Mouse (Mus musculus): ENCODE results near the gene Shank2. TPM values are rescaled to one million over a fixed set of nuclear protein-coding genes. Genes with fewer than 3 reads are reported as not detected.
A peak's percentile ranks its signal among the peaks of the same experiment; 100 is the strongest.

The Shank2 gene
- polyA plus RNA-seq, 1 experiment: 2.0 TPM

GRCm38 (mm10) chr7:144415795-144416194, 414.1 kb downstream of the Shank2 start:
- no peak overlapping the region for H3K27ac ChIP-seq (ENCODE audit: control insufficient read depth, insufficient read depth, low read depth, low read length, poor library complexity)
- no peaks in the 10 kb centered on the region for H3K4me1 ChIP-seq (ENCODE audit: control insufficient read depth, insufficient read depth, low read length)
- TF ChIP-seq CTCF (IDR thresholded peaks at IDR 0.05; ENCODE audit: control insufficient read depth, insufficient read depth, low read length) (no peak), POLR2A (IDR thresholded peaks at IDR 0.05; ENCODE audit: borderline replicate concordance, control insufficient read depth, low read depth, low read length) (no peak)
- H3K4me3 ChIP-seq (replicated peaks; ENCODE audit: control insufficient read depth, low read depth, low read length): no peak overlapping the region
- 65% methylated on average over 4 of the region's 4 CpGs for WGBS

- WGBS: 67% methylated on average over 2 of the region's 2 CpGs
- no peak for TF ChIP-seq POLR2A (IDR thresholded peaks at IDR 0.05; ENCODE audit: borderline replicate concordance, control insufficient read depth, low read depth, low read length)
- no peak for TF ChIP-seq CTCF (IDR thresholded peaks at IDR 0.05; ENCODE audit: control insufficient read depth, insufficient read depth, low read length)
- Histone ChIP-seq H3K27ac (ENCODE audit: control insufficient read depth, insufficient read depth, low read depth, low read length, poor library complexity) (no peak overlapping the region), H3K4me3 (replicated peaks; ENCODE audit: control insufficient read depth, low read depth, low read length) (no peak overlapping the region), H3K4me1 (ENCODE audit: control insufficient read depth, insufficient read depth, low read length) (no peaks in the 10 kb centered on the region)
Observed at GRCm38 (mm10) chr7:144417234-144417633, 415.5 kb downstream of the Shank2 start.

GRCm38 (mm10) chr7:144417644-144418343, 416.1 kb downstream of the Shank2 start:
- no peaks in the 10 kb centered on the region for H3K4me1 ChIP-seq (ENCODE audit: control insufficient read depth, insufficient read depth, low read length)
- 38% methylated on average over 16 of the region's 16 CpGs for WGBS
- H3K27ac ChIP-seq (ENCODE audit: control insufficient read depth, insufficient read depth, low read depth, low read length, poor library complexity): no peak overlapping the region
- H3K4me3 ChIP-seq (replicated peaks; ENCODE audit: control insufficient read depth, low read depth, low read length): no peak overlapping the region
- TF ChIP-seq CTCF (IDR thresholded peaks at IDR 0.05; ENCODE audit: control insufficient read depth, insufficient read depth, low read length) (no peak), POLR2A (IDR thresholded peaks at IDR 0.05; ENCODE audit: borderline replicate concordance, control insufficient read depth, low read depth, low read length) (no peak)

- 9% methylated on average over 16 of the region's 16 CpGs for WGBS
- Histone ChIP-seq H3K27ac (ENCODE audit: control insufficient read depth, insufficient read depth, low read depth, low read length, poor library complexity) (no peak overlapping the region), H3K4me1 (ENCODE audit: control insufficient read depth, insufficient read depth, low read length) (no peaks in the 10 kb centered on the region), H3K4me3 (replicated peaks; ENCODE audit: control insufficient read depth, low read depth, low read length) (no peak overlapping the region)
- TF ChIP-seq CTCF (IDR thresholded peaks at IDR 0.05; ENCODE audit: control insufficient read depth, insufficient read depth, low read length) (no peak), POLR2A (IDR thresholded peaks at IDR 0.05; ENCODE audit: borderline replicate concordance, control insufficient read depth, low read depth, low read length) (no peak)
Observed at GRCm38 (mm10) chr7:144420552-144420951, 418.8 kb downstream of the Shank2 start.

- TF ChIP-seq POLR2A (IDR thresholded peaks at IDR 0.05; ENCODE audit: borderline replicate concordance, control insufficient read depth, low read depth, low read length): no peak
- H3K4me1 ChIP-seq (ENCODE audit: control insufficient read depth, insufficient read depth, low read length): no peaks in the 10 kb centered on the region
- 76% methylated on average over 6 of the region's 6 CpGs for WGBS
- H3K27ac ChIP-seq (ENCODE audit: control insufficient read depth, insufficient read depth, low read depth, low read length, poor library complexity): no peak overlapping the region
- H3K4me3 ChIP-seq (replicated peaks; ENCODE audit: control insufficient read depth, low read depth, low read length): no peak overlapping the region
Observed at GRCm38 (mm10) chr7:144421478-144421877, 419.8 kb downstream of the Shank2 start.

- Histone ChIP-seq H3K4me1 (ENCODE audit: control insufficient read depth, insufficient read depth, low read length) (no peaks in the 10 kb centered on the region), H3K27ac (ENCODE audit: control insufficient read depth, insufficient read depth, low read depth, low read length, poor library complexity) (no peak overlapping the region), H3K4me3 (replicated peaks; ENCODE audit: control insufficient read depth, low read depth, low read length) (no peak overlapping the region)
- 14% methylated on average over 8 of the region's 8 CpGs for WGBS
- no peak for TF ChIP-seq POLR2A (IDR thresholded peaks at IDR 0.05; ENCODE audit: borderline replicate concordance, control insufficient read depth, low read depth, low read length)
- peak; percentile 80 for TF ChIP-seq CTCF (IDR thresholded peaks at IDR 0.05; ENCODE audit: control insufficient read depth, insufficient read depth, low read length)
Observed at GRCm38 (mm10) chr7:144425953-144426352, 424.2 kb downstream of the Shank2 start.

GRCm38 (mm10) chr7:144426594-144426993, 424.9 kb downstream of the Shank2 start:
- H3K4me1 ChIP-seq (ENCODE audit: control insufficient read depth, insufficient read depth, low read length): no peaks in the 10 kb centered on the region

GRCm38 (mm10) chr7:144427460-144427859, 425.7 kb downstream of the Shank2 start:
- no peaks in the 10 kb centered on the region for H3K4me1 ChIP-seq (ENCODE audit: control insufficient read depth, insufficient read depth, low read length)
- TF ChIP-seq CTCF (IDR thresholded peaks at IDR 0.05; ENCODE audit: control insufficient read depth, insufficient read depth, low read length): peak; percentile 51
- TF ChIP-seq POLR2A (IDR thresholded peaks at IDR 0.05; ENCODE audit: borderline replicate concordance, control insufficient read depth, low read depth, low read length): no peak
- H3K27ac ChIP-seq (ENCODE audit: control insufficient read depth, insufficient read depth, low read depth, low read length, poor library complexity): no peak overlapping the region
- WGBS: 68% methylated on average over 3 of the region's 3 CpGs
- no peak overlapping the region for H3K4me3 ChIP-seq (replicated peaks; ENCODE audit: control insufficient read depth, low read depth, low read length)

More at GRCm38 (mm10) chr7:144426594-144426993, 424.9 kb downstream of the Shank2 start:
- WGBS: 82% methylated on average over 3 of the region's 3 CpGs
- Histone ChIP-seq H3K4me3 (replicated peaks; ENCODE audit: control insufficient read depth, low read depth, low read length) (no peak overlapping the region), H3K27ac (ENCODE audit: control insufficient read depth, insufficient read depth, low read depth, low read length, poor library complexity) (no peak overlapping the region)
- TF ChIP-seq POLR2A (IDR thresholded peaks at IDR 0.05; ENCODE audit: borderline replicate concordance, control insufficient read depth, low read depth, low read length) (no peak), CTCF (IDR thresholded peaks at IDR 0.05; ENCODE audit: control insufficient read depth, insufficient read depth, low read length) (no peak)

- TF ChIP-seq CTCF (IDR thresholded peaks at IDR 0.05; ENCODE audit: control insufficient read depth, insufficient read depth, low read length) (no peak), POLR2A (IDR thresholded peaks at IDR 0.05; ENCODE audit: borderline replicate concordance, control insufficient read depth, low read depth, low read length) (no peak)
- no peak overlapping the region for H3K27ac ChIP-seq (ENCODE audit: control insufficient read depth, insufficient read depth, low read depth, low read length, poor library complexity)
- WGBS: 65% methylated on average over 2 of the region's 2 CpGs
- no peaks in the 10 kb centered on the region for H3K4me1 ChIP-seq (ENCODE audit: control insufficient read depth, insufficient read depth, low read length)
- no peak overlapping the region for H3K4me3 ChIP-seq (replicated peaks; ENCODE audit: control insufficient read depth, low read depth, low read length)
Observed at GRCm38 (mm10) chr7:144432920-144433319, 431.2 kb downstream of the Shank2 start.

Data from bone marrow, adult 2 months (tissue).